Mouse (Mus musculus) fat pad, adult 2 months (tissue): ENCODE measurements at regions not wholly inside any gene's neighbourhood (a gene's known extent, or its start where the extent isn't known, plus 50 kb on each side); places are given as distances from the start of the nearest gene placed in this dataset.

Source experiments
- DNase-seq: peaks from one replicate; pipeline ENCODE4 v3.0.0-alpha.2; 2011; ENCODE audit warnings: low read depth, low spot score; ENCODE audit errors: extremely low read depth

DNA sequence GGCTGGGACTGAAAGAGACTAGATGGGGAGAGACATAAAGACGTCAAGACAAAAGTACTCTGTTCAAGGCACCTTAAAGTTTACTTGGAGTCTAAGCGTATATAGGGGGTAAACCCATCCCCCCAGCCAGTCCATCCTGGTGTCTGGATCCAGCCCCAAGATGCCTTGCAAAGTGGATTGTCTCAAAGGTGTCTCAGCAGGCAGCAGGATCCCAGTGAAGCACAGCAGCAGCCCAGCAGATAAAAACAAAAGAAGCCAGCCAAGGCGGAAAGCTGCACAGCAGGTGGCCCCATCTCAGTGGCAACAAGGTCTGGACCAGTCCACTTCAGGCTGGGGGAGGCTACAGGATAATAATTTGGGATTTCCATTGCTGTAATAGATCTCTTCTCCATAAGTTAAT is 72.0 kb upstream of the Col5a2 start:
- no peak for DNase-seq

DNA sequence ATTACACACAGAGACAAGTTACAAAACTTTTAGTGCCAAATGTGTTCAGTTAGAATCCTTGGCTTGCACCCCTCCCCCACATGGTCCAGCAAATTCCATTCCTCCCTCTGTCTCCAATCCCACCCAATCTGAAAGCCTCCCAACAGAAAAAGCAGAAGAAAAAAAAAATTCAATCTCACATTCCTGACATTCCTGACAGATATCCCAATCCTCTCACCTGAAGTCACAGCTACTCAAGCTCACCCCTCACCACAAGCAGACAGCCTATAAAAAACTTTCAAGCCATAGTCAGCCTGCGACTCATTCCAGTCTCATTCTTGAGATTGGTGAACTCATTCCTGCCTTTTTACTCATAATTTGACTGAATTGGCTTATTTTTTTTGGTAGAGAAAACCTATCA is 77.4 kb upstream of the Col5a2 start:
- DNase-seq: no peak

DNA sequence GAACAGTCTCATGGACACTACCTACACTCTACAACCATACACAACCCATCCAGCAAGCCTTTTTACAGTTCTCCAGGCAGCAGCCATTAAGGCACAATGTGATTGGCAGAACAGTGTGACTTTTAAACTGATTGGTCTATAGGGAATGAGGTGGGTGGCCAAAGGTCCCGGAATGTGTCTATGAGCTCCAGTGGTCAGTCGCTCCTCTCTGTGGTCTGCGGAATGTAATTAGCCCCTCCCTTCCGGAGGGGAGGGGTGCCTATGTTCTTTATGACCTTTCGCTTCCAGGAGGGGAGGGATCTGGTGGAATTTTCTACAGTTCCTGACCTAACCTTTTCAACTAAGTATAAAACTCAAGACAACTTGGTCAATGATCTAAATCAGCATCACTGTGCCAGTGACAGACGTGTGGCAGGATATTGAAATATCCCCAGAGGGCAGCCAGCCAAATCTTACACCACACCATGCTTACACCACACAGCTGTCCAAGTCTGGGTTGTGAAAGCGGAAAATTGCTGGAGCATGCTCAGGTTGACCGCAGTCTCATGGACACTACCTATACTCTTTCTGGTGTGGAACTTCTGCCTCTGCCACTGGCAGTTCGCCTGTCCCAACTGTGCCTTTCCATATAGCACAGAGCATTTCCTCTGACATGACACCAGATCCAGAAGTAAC is 84.4 kb upstream of the Col5a2 start:
- peak; percentile 61 for DNase-seq

DNA sequence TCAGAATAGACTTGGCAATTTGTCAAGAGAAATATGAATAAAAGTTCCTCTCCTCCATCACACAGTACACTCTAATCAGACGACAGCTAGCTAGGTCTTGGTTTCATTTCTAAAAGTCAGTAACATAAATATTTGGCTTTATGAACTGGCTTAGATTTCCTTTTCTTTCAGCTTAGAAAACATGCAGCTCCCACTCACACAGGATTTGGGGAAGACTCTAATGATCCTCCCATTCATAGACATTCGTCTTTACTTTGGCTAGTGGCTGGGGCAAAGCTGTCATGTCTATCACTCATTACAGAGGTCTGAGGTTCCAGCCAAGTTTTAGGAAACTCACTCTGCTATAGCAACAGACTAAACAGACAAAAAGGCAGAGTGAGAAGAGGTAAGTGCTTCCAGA is 94.2 kb upstream of the Col5a2 start:
- DNase-seq: no peak

DNA sequence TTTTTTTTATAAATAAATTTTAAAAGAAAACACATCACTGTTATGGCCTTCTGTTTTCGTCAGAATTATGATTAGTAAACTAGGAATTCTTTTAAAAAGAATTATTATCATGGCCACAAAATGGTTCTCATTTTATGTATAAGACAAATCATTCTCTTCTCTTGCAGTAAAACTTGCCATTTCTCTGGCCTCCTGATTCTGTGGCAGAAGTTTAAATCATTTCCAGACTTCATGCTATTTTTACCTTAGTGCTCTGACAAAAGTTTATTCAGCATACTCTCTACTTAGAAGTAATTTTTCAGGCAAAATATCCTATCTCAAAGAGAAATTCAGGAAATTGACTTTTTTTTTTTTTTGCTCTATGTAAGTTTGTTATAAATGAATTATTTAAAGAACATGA is 96.3 kb upstream of the Col5a2 start:
- no peak for DNase-seq

DNA sequence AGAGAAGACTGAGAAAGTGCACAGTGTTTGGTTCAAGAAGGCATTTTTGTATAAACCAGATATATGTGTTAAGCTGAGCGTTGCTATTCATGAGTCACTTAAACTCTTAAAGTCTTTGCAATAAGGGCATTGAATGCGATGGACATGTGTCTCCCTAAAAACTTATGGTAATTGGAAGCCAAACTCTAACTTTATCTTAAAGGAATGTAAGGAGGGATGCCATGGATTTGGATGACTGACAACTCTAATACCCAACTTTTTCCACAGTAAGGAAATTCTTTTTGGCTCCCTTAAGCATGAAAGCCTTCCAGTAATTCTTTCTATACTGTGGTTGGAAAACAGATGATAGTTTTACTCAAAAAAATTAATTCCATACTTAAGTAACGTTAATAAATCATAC is 96.9 kb upstream of the Col5a2 start:
- no peak for DNase-seq

DNA sequence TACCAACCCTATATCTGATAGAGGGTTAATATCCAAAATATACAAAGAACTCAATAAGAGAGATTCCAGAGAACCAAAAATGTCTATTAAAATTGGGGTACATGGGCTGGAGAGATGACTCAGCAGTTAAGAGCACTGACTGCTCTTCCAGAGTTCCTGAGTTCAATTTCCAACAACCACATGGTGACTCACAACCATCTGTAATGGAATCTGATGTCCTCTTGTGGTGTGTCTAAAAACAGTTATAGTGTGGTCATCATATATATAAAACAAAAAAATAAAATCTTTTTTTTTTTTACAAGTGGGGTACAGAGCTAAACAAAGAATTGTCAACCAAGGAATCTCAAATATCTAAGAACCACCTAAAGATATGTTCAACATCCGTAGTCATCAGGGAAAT is 102.5 kb upstream of the Col5a2 start:
- DNase-seq: no peak

DNA sequence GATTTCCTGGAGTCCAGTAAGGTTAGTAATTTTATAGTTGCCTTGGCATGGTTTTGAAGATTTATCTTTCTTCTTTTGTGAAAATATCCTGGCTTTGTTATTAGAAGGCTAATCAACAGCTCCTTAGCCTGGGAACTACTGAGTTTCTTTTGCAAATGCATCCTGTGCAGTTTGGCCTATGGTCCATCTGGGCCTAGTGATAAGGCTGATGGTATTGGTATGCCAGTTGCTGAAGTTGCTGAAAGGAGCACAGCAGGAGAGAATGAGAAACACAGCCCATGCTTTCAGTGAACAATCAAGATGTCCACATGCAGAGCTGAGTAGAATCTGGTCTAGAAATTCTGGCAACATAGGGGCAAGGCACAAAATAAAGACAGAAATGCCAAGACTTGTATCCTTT is 105.2 kb upstream of the Col5a2 start:
- no peak for DNase-seq

DNA sequence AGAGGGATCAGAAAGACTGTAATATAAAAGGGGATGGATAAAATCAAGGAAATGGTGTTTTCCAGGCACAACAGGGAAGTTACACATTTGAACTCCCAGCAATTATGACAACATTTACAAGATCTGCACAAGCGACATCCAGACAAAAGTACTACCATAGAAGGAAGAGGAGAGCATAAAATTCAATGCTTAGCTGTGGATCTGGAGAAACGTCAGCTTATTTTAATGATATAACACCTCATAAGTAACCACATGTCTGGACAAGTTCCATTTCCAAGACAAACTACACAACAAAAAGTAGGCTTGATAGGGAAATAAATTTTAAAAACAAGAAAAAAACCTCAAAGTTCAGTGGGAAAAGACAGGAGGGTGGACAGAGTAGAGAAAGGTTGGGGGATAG is 115.9 kb upstream of the Col5a2 start:
- DNase-seq: no peak

DNA sequence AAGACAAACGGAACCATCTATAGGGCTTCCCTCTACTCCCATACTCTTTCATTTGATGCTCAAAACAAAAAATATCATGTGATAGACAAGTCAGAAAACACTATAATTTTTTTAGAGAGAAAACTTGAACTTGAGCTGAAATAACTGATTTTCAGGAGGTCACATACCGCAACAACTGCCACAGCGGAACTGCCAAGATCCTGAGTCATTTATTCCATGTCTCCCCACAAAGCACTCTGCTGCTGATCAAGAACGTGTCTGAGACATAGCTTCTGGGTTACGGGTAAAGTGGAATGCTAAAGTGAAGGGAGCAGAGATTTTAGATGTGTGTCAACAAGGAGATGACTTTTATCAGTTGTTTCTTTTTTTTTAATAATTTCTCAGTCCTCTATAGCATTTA is 122.8 kb upstream of the Col5a2 start:
- DNase-seq: no peak

DNA sequence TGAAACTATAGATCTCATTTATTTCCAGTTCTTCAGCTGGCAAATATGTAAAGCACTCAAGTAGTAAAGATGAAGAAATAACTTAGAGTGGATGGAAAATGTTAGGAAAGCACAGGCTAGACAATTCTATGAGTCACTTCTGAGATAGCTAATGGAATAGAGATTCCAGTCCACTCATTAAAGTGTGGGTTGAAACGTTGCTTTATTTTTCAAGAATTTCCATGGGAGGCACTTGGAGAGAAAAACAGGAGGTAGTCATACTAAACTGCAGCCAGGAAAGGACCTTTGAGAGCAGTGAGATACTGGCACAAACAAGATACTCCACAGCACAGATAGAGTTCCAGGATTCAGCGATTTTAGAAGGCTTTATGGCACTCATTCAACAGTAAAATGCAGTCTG is 123.7 kb upstream of the Col5a2 start:
- DNase-seq: no peak

DNA sequence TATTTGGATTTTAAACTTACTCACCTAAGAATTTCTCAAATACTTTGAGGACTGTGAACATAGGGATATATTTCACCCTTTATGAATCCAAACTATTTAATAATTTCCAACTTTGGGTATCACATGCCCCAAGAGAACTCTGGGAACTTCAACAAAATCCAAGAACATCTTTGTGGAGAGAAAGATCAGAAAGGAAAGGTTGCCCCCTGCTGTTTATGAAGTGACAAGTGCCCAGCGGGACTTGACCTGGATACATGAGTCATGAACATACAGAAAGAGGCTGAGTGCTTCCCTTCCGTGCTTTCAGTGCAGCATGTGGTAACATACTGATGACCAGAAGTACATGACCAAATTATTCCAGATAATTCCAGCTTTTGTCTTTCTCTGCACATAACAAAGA is 124.8 kb upstream of the Col5a2 start:
- DNase-seq: no peak

DNA sequence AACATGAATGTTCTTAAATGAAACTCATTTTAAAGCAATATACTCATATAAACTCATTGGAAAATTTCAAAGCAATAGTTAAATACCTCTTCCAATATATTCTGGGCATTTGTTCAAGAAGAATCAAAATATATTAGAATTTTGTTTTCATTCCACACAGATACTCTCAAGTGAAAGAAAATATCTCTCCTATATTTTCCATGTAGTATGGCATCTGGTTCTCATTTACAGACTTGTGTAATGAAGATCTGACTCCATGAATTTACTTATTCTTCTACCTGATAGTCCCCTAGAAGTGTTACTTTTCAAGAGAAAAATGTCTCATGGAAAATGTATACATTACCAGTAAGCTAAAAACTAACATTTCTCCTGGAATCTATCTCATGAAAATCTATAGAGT is 144.2 kb upstream of the Col5a2 start:
- no peak for DNase-seq

DNA sequence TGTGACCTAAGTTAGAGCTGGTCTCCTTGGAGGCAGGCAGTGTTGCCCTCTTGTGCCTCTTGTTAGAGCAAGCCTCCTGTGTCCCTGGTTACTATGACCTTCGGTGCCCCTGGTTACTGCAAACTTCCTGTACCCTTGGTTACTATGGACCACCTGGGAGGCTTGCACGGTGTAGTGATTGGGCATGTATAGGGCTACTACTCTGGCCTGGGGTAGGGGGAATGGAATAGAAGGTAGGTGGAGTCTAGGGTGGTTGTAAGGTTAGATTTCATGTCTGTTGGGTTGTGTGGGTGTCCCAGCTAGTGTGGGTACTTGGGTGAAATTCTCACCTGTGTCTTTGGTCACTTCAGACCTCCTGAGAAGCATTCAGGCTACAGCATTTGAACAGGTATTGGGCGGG is 141.7 kb upstream of the Wdr75 start:
- no peak for DNase-seq

DNA sequence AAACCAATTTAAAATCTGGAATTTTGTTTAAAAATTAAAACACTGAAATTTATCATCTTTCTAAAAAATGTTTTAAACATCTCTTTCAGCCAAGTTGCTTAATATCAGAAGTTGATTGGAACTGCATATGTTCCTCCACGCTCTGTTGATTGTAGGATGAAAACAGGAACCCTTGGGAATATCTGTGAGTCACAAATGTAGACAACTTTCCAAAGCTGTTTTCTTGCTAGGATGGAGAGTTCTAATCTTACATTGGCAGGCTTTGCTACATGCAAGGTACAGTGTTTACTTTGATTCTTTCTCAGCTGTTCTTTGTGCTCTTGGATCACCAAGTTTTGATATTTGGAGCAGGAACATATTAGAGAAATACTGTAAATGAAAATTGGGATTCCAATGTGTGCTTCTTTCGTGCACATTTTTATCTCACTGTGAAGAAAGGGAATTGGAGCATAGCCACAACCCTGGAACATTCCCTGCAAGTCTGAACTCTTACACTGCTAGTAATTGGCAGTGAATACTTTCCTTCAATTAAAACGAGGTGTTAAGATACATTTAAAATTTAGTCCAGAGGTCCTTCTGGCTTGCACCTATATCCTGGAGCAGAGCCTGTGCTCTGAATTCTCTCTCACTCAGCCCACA is 131.0 kb upstream of the Wdr75 start:
- peak; percentile 8 for DNase-seq

DNA sequence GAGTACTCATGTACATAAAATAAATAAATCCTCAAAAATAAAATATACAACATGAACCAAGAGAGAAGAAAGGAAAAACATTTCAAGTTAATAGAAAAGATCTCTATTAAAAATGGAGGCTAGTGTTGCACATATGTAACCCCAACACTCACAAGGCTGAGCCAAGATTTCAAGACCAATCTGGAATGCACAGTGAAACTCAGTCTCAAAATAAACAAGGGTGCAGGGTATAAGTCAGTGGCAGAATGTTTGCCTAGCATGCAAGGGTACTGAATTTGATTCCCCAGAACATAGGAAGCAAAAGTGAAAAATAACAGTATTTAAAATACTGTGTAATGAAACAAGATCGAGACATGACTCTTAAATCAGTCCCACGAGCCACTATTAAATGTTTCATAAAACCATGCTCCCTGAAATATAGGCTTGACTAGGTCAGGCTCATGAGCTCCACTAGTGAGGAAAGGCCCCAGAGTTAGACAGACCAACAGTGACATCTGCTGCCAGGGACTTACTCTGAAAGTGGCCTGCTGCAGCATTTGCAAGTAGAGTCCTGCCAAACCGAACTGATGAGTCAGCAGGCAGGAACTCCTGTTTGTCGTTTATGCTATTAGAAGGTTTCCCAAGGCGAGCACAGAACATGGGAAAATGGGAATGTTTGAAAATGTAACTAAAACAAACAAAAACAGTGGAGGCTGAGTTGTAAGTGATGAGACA is 122.4 kb upstream of the Wdr75 start:
- no peak for DNase-seq

DNA sequence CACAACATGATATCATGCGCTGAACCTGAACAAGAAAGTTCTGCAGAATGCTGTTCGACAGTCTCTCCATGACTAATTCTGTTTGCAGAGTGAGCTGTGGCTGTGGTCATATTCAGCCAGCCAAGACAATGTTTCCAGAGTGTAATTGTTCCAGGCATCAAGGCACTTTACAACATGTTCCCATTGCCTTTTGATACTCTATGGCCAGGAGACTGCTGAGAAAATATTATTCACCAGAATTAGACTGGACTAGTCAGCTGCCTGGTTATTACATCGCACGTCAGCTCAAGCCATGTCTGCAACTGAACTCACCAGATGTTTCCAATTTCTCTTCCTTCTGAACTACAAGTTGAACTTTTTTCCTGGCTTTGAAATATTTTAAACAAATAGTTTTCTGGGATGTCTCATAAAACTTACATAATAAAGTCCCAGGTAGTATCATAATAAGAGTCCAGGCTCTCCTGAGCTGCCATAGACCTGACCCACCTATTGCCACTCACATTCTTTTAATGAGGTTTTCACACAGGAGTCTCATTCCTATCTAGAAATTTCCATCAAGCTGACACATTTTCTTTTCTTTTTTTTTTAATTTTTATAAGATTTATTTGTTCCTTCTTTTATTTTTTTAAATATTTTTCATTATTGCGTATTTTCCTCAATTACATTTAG is 119.1 kb upstream of the Wdr75 start:
- DNase-seq: no peak

DNA sequence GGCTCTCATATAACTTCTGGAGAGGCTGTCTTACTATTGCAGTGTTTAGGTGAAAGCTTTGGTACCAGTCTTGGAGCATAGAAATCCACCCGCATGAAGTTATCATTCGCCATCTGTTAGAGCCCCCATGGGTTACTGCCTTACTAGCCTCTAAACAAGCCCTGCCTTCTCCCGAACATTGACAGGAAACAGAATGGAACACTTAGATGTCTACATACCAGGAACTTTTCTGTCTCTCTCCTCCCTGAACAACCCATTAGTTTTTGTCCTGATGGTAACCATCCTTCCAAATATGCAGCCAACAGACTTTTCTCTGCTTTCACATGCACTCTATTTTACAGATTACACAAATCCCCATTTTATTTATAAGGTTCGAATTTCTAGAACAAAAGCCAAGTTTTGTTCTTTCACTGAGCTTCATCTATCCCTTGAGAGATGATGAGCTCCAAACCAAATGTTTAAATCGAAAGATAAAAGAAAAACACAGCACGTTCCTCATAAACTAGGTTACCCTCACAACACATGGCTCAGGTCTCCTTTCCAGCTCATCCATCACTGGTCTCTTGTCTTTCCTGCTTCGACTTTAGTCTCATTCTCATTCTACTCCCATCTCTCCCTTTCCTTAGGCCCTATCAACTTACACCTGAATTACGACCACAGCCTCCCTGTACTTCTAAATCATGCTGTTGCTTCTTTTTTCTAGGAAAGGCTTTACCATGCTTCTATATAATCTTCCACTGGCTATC is 114.8 kb upstream of the Wdr75 start:
- no peak for DNase-seq

DNA sequence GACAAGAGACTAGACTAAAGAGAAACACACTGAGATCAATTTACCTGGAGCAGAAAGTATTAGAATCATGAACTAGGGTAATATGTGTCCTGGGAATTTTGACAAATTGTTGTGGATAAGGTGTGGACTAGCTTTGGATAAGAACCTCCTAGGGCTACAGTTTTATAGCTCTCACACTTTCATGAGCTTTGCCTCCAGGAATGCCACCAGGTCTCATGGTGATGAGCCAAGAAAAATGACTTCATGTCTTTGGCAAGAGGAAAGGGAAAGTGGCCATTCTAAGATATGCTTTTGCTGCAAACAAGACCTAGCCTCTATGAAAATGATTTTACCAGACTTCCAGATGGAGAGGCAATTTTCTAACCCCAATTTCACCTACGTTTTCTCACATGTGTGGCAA is 94.1 kb upstream of the Wdr75 start:
- no peak for DNase-seq

DNA sequence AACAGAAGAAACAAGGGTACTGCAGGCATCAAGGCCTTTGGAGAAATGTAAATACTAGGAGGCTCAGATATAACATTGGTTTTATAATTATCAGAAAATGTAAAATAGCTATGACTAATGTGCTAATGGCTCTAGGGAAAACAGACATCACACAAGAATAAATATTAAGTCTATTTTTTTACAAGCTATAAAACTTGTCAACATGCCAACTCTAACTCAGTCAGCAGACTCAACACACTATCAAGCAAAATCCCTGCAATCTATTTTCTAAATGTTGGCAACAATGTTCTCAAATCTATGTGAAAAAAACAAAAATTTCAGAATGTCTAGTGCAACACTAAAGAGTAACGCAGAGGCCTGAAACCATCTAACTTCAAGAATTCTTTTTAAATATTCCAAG is 93.5 kb upstream of the Wdr75 start:
- no peak for DNase-seq

DNA sequence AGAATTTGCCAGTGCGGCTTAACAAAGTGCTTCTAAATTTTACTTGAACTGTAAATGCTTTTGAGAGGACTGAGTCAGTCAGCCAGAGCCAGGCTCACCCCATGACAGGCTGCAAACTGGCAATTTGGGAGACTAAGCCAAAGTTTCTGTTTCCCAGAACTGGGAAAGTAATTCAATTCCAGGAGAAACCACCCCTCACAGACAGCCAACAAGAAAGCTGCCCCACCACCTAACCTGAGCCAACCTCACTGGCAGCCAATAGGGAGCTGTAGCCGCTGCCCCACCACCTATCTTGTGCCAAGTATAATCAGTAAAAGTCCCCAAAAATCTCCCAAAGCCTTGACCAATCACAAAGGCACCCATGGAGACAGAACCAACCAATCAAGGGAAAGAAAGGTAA is 71.6 kb upstream of the Wdr75 start:
- no peak for DNase-seq
